Mouse (Mus musculus) midbrain, embryonic 11.5 days (tissue): ENCODE measurements around the gene Lyzl4. TPM values are rescaled to one million over a fixed set of nuclear protein-coding genes. Genes with fewer than 3 reads are reported as not detected.

ENCODE experiments used
- ATAC-seq: fragments of 200-750 bp; cut with Nextera tagmentation; 2 replicates; pipeline ENCODE4 v1.8.0; 2017; ENCODE audit warnings: moderate TSS enrichment, moderate library complexity; ENCODE audit not compliant: low FRiP score
- DNase-seq: peaks from one replicate; pipeline ENCODE4 v3.0.0; 2015; ENCODE audit warnings: low spot score; ENCODE audit errors: missing footprints
- H3K27ac ChIP-seq: fragments of 300-500 bp; sonication (generic); 2 replicates; pipeline ENCODE4 v1.5.1; 2014; ENCODE audit warnings: low read depth, low read length
- H3K27me3 ChIP-seq: fragments of 300-500 bp; sonication (generic); 2 replicates; pipeline ENCODE4 v1.6.1; 2014; ENCODE audit warnings: mild to moderate bottlenecking, low read length, moderate library complexity, mixed read lengths; ENCODE audit not compliant: control insufficient read depth, insufficient read depth
- H3K36me3 ChIP-seq: fragments of 300-500 bp; sonication (generic); 2 replicates; pipeline ENCODE4 v1.6.1; 2014; ENCODE audit warnings: mild to moderate bottlenecking, low read length, moderate library complexity, mixed read lengths; ENCODE audit not compliant: control insufficient read depth, insufficient read depth
- H3K4me1 ChIP-seq: fragments of 300-500 bp; sonication (generic); 2 replicates; pipeline ENCODE4 v1.6.1; 2014; ENCODE audit warnings: low read length; ENCODE audit not compliant: control insufficient read depth, insufficient read depth
- H3K4me2 ChIP-seq: fragments of 300-500 bp; sonication (generic); 2 replicates; pipeline ENCODE4 v1.6.1; 2014; ENCODE audit warnings: mild to moderate bottlenecking, moderate library complexity
- H3K4me3 ChIP-seq: fragments of 300-500 bp; sonication (generic); 2 replicates; pipeline ENCODE4 v1.5.1; 2014; ENCODE audit warnings: low read depth, low read length
- H3K9ac ChIP-seq: fragments of 300-500 bp; sonication (generic); 2 replicates; pipeline ENCODE4 v1.6.1; 2014; ENCODE audit warnings: low read length
- H3K9me3 ChIP-seq: fragments of 300-500 bp; sonication (generic); 2 replicates; pipeline ENCODE4 v1.6.1; 2016; ENCODE audit warnings: low read length; ENCODE audit not compliant: control insufficient read depth
- WGBS: fragments of 180-500 bp; shearing (Covaris S2); extraction: QIAGEN DNeasy Blood & Tissue Kit; methylation state at CpG from one replicate; pipeline ENCODE4 v1.1.7; 2014; 5-methylcytosine and 5-hydroxymethylcytosine counted together
- polyA plus RNA-seq: library from polyadenylated mRNA; unstranded; fragments of >200 nt; fragmentation: Nextera tagmentation; extraction: Ambion mirVana; gene quantifications from 2 replicates; pipeline ENCODE4 v1.2.1, GENCODE M21; 2014

Gene Lyzl4
- polyA plus RNA-seq, 1 experiment from 2014 or later, result 0.22 TPM

DNA sequence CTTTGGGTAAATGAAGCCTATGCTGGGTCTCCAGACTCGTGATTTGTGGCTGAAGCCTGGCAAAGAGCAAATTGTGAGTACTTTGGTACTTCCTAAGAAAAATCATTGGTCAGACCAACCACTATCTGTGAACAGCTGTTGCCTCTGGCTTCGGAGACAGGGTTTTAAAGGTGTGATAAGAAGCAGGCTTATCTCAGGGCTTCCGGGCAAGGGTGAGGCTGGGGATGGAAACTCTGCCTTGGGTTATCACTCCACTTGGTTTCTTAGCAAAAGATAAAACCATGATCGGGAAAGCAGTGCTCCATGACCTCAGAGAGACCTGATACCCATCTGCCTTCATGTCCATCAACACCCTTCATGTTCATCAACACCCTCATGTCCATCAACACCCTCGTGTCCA lies 92.9 kb downstream of the Lyzl4 start:
- no peaks in the 10 kb centered on the region for H3K9me3 ChIP-seq
- no peak overlapping the region for H3K27ac ChIP-seq
- ATAC-seq (no peak), DNase-seq (no peak)
- 72% methylated on average over 5 of the region's 5 CpGs for WGBS
- H3K27me3 ChIP-seq, result no peaks in the 10 kb centered on the region
- H3K4me1 ChIP-seq, result no peaks in the 10 kb centered on the region
- H3K4me3 ChIP-seq, result no peak overlapping the region
- H3K36me3 ChIP-seq, result no peaks in the 10 kb centered on the region
- no peak overlapping the region for H3K9ac ChIP-seq
- H3K4me2 ChIP-seq, result no peak overlapping the region

- 64% methylated on average over 4 of the region's 4 CpGs for WGBS
Measured at GRCm38 (mm10) chr9:121547431-121547830, 94.5 kb downstream of the Lyzl4 start.

DNA sequence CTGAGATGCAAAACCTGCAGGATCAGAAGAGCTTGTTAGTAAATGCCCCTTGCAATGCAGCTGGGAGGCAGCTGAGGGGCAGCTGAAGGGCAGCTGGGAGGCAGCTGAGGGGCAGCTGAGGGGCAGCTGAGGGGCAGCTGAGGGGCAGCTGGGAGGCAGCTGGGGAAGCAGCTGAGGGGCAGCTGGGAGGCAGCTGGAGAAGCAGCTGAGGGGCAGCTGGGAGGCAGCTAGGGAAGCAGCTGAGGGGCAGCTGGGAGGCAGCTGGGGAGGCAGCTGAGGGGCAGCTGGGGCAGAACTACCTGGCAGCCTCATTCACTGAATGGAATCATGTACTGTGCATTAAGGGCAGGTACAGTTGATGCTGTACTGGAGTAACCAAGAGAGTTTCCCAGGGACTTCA lies 100.4 kb downstream of the Lyzl4 start:
- Histone ChIP-seq H3K36me3 (no peaks in the 10 kb centered on the region), H3K4me1 (no peaks in the 10 kb centered on the region), H3K4me2 (no peak overlapping the region), H3K27me3 (no peaks in the 10 kb centered on the region), H3K9me3 (no peaks in the 10 kb centered on the region; the same call in 1 of the 2 replicates), H3K27ac (peak overlapping the region; percentile 30; the same call in 1 of the 2 replicates), H3K9ac (no peak overlapping the region), H3K4me3 (no peak overlapping the region)
- DNase-seq (no peak), ATAC-seq (no peak)

More at GRCm38 (mm10) chr9:121547431-121547830, 94.5 kb downstream of the Lyzl4 start:
- no peak overlapping the region for H3K4me2 ChIP-seq
- H3K27me3 ChIP-seq, result no peaks in the 10 kb centered on the region
- H3K36me3 ChIP-seq, result no peaks in the 10 kb centered on the region
- ATAC-seq (no peak), DNase-seq (no peak)
- H3K9me3 ChIP-seq, result no peaks in the 10 kb centered on the region
- H3K27ac ChIP-seq, result no peak overlapping the region
- H3K4me3 ChIP-seq, result no peak overlapping the region
- no peak overlapping the region for H3K9ac ChIP-seq
- no peaks in the 10 kb centered on the region for H3K4me1 ChIP-seq

GRCm38 (mm10) chr9:121532626-121533025 lies 109.3 kb downstream of the Lyzl4 start:
- DNase-seq, result no peak
- Histone ChIP-seq H3K4me1 (no peaks in the 10 kb centered on the region), H3K9ac (no peak overlapping the region), H3K4me3 (no peak overlapping the region), H3K36me3 (no peaks in the 10 kb centered on the region), H3K4me2 (no peak overlapping the region), H3K27ac (no peak overlapping the region), H3K9me3 (no peaks in the 10 kb centered on the region; the same call in 1 of the 2 replicates), H3K27me3 (no peaks in the 10 kb centered on the region)
- WGBS, result 85% methylated on average over 9 of the region's 9 CpGs
- ATAC-seq, result no peak

DNA sequence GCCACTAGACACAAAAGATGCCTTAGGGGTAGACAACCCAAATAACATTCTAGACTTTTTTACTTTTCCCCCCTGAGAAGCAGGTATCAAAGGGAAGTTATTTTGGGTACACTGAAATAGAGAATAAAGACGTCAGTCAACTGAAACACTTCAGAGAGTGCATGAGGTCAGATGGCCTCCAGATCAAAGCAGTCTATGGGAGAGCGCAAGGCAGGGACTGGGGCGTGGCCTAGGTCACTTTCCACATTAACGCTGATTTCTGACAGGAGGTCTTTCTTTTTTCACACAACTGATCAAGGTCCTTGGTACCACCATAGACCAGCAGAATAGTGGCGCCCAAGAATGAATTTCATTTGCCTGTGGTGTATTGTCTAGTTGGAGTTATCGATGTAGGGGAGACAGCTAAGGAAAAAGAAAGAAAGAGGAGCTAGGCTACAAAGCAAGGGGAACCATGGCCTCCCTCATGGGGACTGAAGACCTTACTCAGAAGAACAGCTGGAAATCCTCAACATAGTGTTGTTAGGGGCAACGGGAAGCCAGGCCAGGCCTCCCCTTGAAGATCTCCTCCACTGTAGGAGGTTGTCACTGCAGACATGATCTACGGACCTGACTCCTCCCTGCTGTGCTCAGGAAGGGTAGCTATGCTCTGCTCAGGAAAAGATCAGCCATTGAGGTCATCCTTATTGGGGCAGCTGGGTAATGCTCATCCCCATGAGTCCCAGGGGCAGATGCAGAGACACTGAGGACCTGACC lies 113.1 kb downstream of the Lyzl4 start:
- Histone ChIP-seq H3K4me1 (no peaks in the 10 kb centered on the region), H3K27me3 (no peaks in the 10 kb centered on the region), H3K4me3 (no peak overlapping the region), H3K36me3 (no peaks in the 10 kb centered on the region), H3K4me2 (no peak overlapping the region), H3K27ac (no peak overlapping the region), H3K9ac (no peak overlapping the region), H3K9me3 (no peaks in the 10 kb centered on the region)
- no peak for ATAC-seq
- 63% methylated on average over 8 of the region's 8 CpGs for WGBS
- DNase-seq, result no peak

Other genes with a start within 250 kb of the Lyzl4 start
- 8.7 and 8.8 TPM in 2 replicates for gene Cck, start 146.4 kb downstream of the Lyzl4 start, polyA plus RNA-seq
- gene Vipr1, start 620 bp upstream of the Lyzl4 start, polyA plus RNA-seq, result 0.41 and 0.44 TPM in 2 replicates
- 16.9 and 18.2 TPM in 2 replicates for gene Sec22c, start 63.4 kb upstream of the Lyzl4 start, polyA plus RNA-seq
- gene Ss18l2, start 68.2 kb upstream of the Lyzl4 start, polyA plus RNA-seq, result 100 and 106 TPM in 2 replicates
- gene Nktr, start 77.1 kb upstream of the Lyzl4 start, polyA plus RNA-seq, result 61.6 and 70.4 TPM in 2 replicates
- gene Zfp651, start 117.2 kb upstream of the Lyzl4 start, polyA plus RNA-seq, result 5.0 and 5.9 TPM in 2 replicates
- 0.11 and 0.16 TPM in 2 replicates for gene Klhl40, start 135.5 kb upstream of the Lyzl4 start, polyA plus RNA-seq
- gene Hhatl, start 150.4 kb upstream of the Lyzl4 start, polyA plus RNA-seq, result not detected in 2 replicates
- gene Ccdc13, start 197.4 kb upstream of the Lyzl4 start, polyA plus RNA-seq, result 1.5 and 2.0 TPM in 2 replicates
- gene Higd1a, start 216.3 kb upstream of the Lyzl4 start, polyA plus RNA-seq, result 159 and 170 TPM in 2 replicates